Mouse (Mus musculus) MEL (cell line): ENCODE measurements around the gene Msantd3.

Experiments used
- CTCF ChIP-seq, 3 experiments: IDR thresholded peaks in 2 of 3; conservative IDR thresholded peaks in 1 of 3; 2 replicates each; pipeline ENCODE4 v1.5.1; 2011 to 2012; ENCODE audit warnings: low read length in 3 of 3, low read depth in 2 of 3, mild to moderate bottlenecking in 2 of 3, improper control_type of control experiment in 1 of 3, inconsistent platforms in 1 of 3, mixed read lengths in 1 of 3, moderate library complexity in 1 of 3; ENCODE audit not compliant: control insufficient read depth in 1 of 3, insufficient read depth in 1 of 3, poor library complexity in 1 of 3, severe bottlenecking in 1 of 3
- EP300 ChIP-seq, 2 experiments: IDR thresholded peaks; 2 replicates each; pipeline ENCODE4 v1.6.1; 2011; ENCODE audit warnings: improper control_type of control experiment in 2 of 2, low read length in 2 of 2, low read depth in 1 of 2, mild to moderate bottlenecking in 1 of 2
- GATA1 ChIP-seq: IDR thresholded peaks from 2 replicates; pipeline ENCODE4 v1.6.1; 2011; ENCODE audit warnings: low read depth, low read length, improper control_type of control experiment
- MYB ChIP-seq: IDR thresholded peaks from 2 replicates; pipeline ENCODE4 v1.6.1; 2011; ENCODE audit warnings: mild to moderate bottlenecking, low read depth, low read length, improper control_type of control experiment
- POLR2A ChIP-seq, 2 experiments: IDR thresholded peaks; 2 replicates each; pipeline ENCODE4 v1.6.1; 2011 to 2012; ENCODE audit warnings: low read length in 2 of 2, mild to moderate bottlenecking in 2 of 2, control low read depth in 1 of 2, improper control_type of control experiment in 1 of 2, low read depth in 1 of 2, moderate library complexity in 1 of 2; ENCODE audit not compliant: control insufficient read depth in 1 of 2, insufficient read depth in 1 of 2, poor library complexity in 1 of 2
- TAL1 ChIP-seq: IDR thresholded peaks from 2 replicates; pipeline ENCODE4 v1.6.1; 2012; ENCODE audit warnings: mild to moderate bottlenecking, inconsistent platforms, low read length, moderate library complexity, mixed read lengths
- USF1 ChIP-seq: IDR thresholded peaks from 2 replicates; pipeline ENCODE4 v1.6.1; 2014; ENCODE audit warnings: low read depth, mild to moderate bottlenecking, inconsistent platforms, low read length, improper control_type of control experiment, moderate library complexity

DNA sequence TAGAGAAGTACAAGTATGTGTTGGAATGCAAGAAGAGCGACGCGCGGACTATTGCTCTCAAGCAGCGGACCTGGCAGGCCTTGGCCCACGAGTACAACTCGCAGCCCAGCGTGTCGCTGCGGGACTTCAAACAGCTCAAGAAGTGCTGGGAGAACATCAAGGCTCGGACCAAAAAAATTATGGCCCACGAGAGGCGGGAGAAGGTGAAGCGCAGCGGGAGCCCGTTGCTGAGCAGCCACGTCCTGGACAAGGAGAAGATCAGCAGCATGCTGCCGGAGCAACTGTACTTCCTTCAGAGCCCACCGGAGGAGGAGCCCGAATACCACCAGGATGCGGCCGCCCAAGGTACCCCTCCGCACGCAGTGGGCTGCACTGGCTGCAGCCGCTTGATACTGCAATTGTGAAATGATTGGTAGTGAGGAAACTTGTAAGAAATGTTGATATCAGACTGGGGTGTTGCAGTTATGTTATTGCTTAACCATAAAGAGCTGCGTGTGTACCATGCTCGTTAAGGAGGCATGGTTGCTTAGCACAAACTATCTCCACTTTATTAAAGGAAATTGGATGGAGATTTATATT, 12.8 kb downstream of the Msantd3 start:
- TF ChIP-seq POLR2A (IDR thresholded peaks at IDR 0.05; ENCODE audit: control insufficient read depth in 1 of 2, insufficient read depth in 1 of 2, low read depth in 1 of 2, low read length in 2 of 2, poor library complexity in 1 of 2) (no peak), EP300 (IDR thresholded peaks at IDR 0.05; ENCODE audit: low read depth in 1 of 2, low read length in 2 of 2) (no peak), CTCF (IDR thresholded peaks at IDR 0.05 in 2 of 3, conservative IDR thresholded peaks at IDR 0.05 in 1 of 3; ENCODE audit: control insufficient read depth in 1 of 3, insufficient read depth in 1 of 3, low read depth in 2 of 3, low read length in 3 of 3, poor library complexity in 1 of 3, severe bottlenecking in 1 of 3) (no peak), TAL1 (no peak), MYB (no peak), USF1 (no peak), GATA1 (no peak)
